ENCODE assay signal across 8 mouse cellular contexts in the genomic region with DNA sequence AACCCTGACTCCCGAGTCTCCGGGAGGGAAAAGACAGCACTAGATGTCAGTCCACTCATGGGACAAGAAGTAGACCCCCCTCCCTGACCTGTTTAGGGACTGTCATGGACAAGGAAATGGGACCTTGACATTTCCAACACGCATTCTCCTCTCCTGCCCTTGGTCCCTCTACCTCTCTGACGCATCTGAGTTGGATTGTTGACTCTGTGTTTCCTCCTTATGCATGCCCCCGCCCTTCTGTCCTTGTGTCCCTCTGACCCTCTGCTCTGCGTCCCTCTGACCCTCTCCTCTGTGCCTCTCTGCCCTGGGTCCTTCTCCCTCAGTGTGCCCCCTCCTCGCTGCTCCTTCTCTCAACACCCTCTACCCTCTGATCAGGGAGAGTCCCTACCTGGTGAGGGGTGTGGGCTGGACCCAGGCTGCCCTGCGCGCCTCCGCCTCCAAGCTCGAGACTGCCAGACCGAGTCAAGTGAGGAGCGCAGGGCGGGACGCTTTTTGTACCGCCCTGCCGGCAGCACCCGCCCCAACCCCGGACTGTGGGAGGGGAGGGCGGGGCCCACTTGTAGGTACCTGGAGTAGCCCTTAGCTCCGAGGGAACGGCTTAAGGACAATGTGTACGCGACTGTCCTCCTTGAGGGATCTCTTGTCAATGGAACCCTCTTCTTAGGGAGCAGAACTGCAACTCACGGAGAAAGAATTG. TPM values are rescaled to one million over a fixed set of nuclear protein-coding genes. Genes with fewer than 3 reads are reported as not detected.
A peak's percentile ranks its signal among the peaks of the same experiment; 100 is the strongest.
DNase-seq lines count a peak whose midpoint lies in the region; ATAC-seq and TF ChIP-seq lines count a peak whose summit lies in the region.

No protein-coding gene starts in this region.

- H3K9ac ChIP-seq in embryonic facial prominence, embryonic 12.5 days, result peak overlapping the region; percentile 3; the same call in 1 of the 2 replicates
- peak overlapping the region; percentile 62 for H3K9ac ChIP-seq in heart, embryonic 14.5 days (ENCODE audit: low read length)
- peak overlapping the region; percentile 51 for H3K9ac ChIP-seq in kidney, postnatal 0 days (ENCODE audit: low read depth, low read length)
- peak overlapping the region; percentile 19 for H3K9ac ChIP-seq in stomach, embryonic 15.5 days

- peak; percentile 31 for DNase-seq in gastrocnemius, adult 18-20 months (ENCODE audit: low spot score)
- DNase-seq in gastrocnemius, adult 8-10 months (ENCODE audit: low spot score in 2 of 2), result no peak
- DNase-seq in kidney, postnatal 0 days (ENCODE audit: low spot score), result peak; percentile 78
- DNase-seq in lung, postnatal 4 days, result peak; percentile 85 to 92
- DNase-seq in T-cell, adult 2 months (ENCODE audit: low spot score), result no peak

- H3K36me3 ChIP-seq in embryonic facial prominence, embryonic 12.5 days, result no peaks in the 10 kb centered on the region
- no peaks in the 10 kb centered on the region for H3K36me3 ChIP-seq in heart, embryonic 14.5 days (ENCODE audit: control insufficient read depth, insufficient read depth, low read length)
- H3K36me3 ChIP-seq in kidney, postnatal 0 days (ENCODE audit: insufficient read depth, low read length), result peaks cover 3% of the 10 kb centered on the region; the same call in 1 of the 2 replicates
- H3K36me3 ChIP-seq in stomach, embryonic 15.5 days, result no peaks in the 10 kb centered on the region

- H3K4me2 ChIP-seq in embryonic facial prominence, embryonic 12.5 days (replicated peaks), result peak overlapping the region; percentile 49
- peak overlapping the region; percentile 80 for H3K4me2 ChIP-seq in heart, embryonic 14.5 days (ENCODE audit: low read length)
- H3K4me2 ChIP-seq in kidney, postnatal 0 days (ENCODE audit: low read length), result peak overlapping the region; percentile 58
- H3K4me2 ChIP-seq in stomach, embryonic 15.5 days, result peak overlapping the region; percentile 70

- peak; percentile 44; the same call in 1 of the 2 replicates for ATAC-seq in embryonic facial prominence, embryonic 12.5 days (ENCODE audit: insufficient number of reproducible peaks, insufficient read depth, low FRiP score, low TSS enrichment)
- peak; percentile 54 for ATAC-seq in heart, embryonic 14.5 days (ENCODE audit: insufficient number of reproducible peaks, insufficient read depth, low FRiP score, low read depth)
- ATAC-seq in kidney, postnatal 0 days (replicated peaks; ENCODE audit: low FRiP score, low read depth), result peak; percentile 79
- peak; percentile 84 for ATAC-seq in stomach, embryonic 15.5 days (ENCODE audit: insufficient read depth, low FRiP score, low read depth)

- peak overlapping the region; percentile 22 for H3K4me3 ChIP-seq in embryonic facial prominence, embryonic 12.5 days
- peak overlapping the region; percentile 38 to 43 for H3K4me3 ChIP-seq in heart, embryonic 14.5 days (ENCODE audit: control insufficient read depth in 1 of 2, insufficient read depth in 1 of 2, low read depth in 1 of 2, low read length in 2 of 2)
- peak overlapping the region; percentile 37 for H3K4me3 ChIP-seq in kidney, postnatal 0 days (replicated peaks; ENCODE audit: low read depth, low read length)
- H3K4me3 ChIP-seq in stomach, embryonic 15.5 days (replicated peaks), result peak overlapping the region; percentile 39

- peaks cover 31% of the 10 kb centered on the region for H3K27me3 ChIP-seq in embryonic facial prominence, embryonic 12.5 days
- no peaks in the 10 kb centered on the region for H3K27me3 ChIP-seq in heart, embryonic 14.5 days (ENCODE audit: control insufficient read depth, insufficient read depth, low read length)
- no peaks in the 10 kb centered on the region for H3K27me3 ChIP-seq in kidney, postnatal 0 days (ENCODE audit: insufficient read depth, low read length)
- peaks cover 5% of the 10 kb centered on the region; the same call in 1 of the 2 replicates for H3K27me3 ChIP-seq in stomach, embryonic 15.5 days (replicated peaks)

- WGBS in embryonic facial prominence, embryonic 12.5 days, result 2% methylated on average over 25 of the region's 25 CpGs
- WGBS in heart, embryonic 14.5 days, result 4% methylated on average over 25 of the region's 25 CpGs
- 2% methylated on average over 25 of the region's 25 CpGs for WGBS in kidney, postnatal 0 days
- whole genome bisulfite sequencing in stomach, embryonic 15.5 days, result 3% methylated on average over 25 of the region's 25 CpGs

- TF ChIP-seq CTCF in kidney, postnatal 0 days (IDR thresholded peaks at IDR 0.05; ENCODE audit: low read depth), result no peak

- H3K9me3 ChIP-seq in embryonic facial prominence, embryonic 12.5 days, result no peaks in the 10 kb centered on the region
- H3K9me3 ChIP-seq in heart, embryonic 14.5 days (ENCODE audit: control insufficient read depth, low read length), result no peaks in the 10 kb centered on the region
- no peaks in the 10 kb centered on the region for H3K9me3 ChIP-seq in kidney, postnatal 0 days (replicated peaks; ENCODE audit: low read length)
- no peaks in the 10 kb centered on the region for H3K9me3 ChIP-seq in stomach, embryonic 15.5 days

- H3K4me1 ChIP-seq in embryonic facial prominence, embryonic 12.5 days, result peaks cover 36% of the 10 kb centered on the region
- H3K4me1 ChIP-seq in heart, embryonic 14.5 days (ENCODE audit: control insufficient read depth in 2 of 2, insufficient read depth in 2 of 2, low read length in 2 of 2), result peaks cover 68 to 74% of the 10 kb centered on the region in 2 experiments
- peaks cover 48% of the 10 kb centered on the region for H3K4me1 ChIP-seq in kidney, postnatal 0 days (replicated peaks; ENCODE audit: insufficient read depth, low read length)
- H3K4me1 ChIP-seq in stomach, embryonic 15.5 days, result peaks cover 46% of the 10 kb centered on the region

- H3K27ac ChIP-seq in embryonic facial prominence, embryonic 12.5 days, result no peak overlapping the region
- peak overlapping the region; percentile 1 to 55 for H3K27ac ChIP-seq in heart, embryonic 14.5 days (replicated peaks in 1 of 2; ENCODE audit: control insufficient read depth in 1 of 2, insufficient read depth in 1 of 2, low read depth in 2 of 2, low read length in 2 of 2)
- peak overlapping the region; percentile 80 for H3K27ac ChIP-seq in kidney, postnatal 0 days
- peak overlapping the region; percentile 80 for H3K27ac ChIP-seq in stomach, embryonic 15.5 days

RNA-seq across cellular contexts. Expression of a gene that starts 0.4 kb away (rescaled TPM):
- total RNA-seq in gastrocnemius, adult 18-20 months (2021), result 10 to 100 TPM; 27.5 to 40.5 TPM
- 10 to 100 TPM; 10.2 to 25.2 (median 13.1) TPM for total RNA-seq in gastrocnemius, adult 8-10 months (2022)
- 11.8 and 12.9 TPM in 2 replicates for polyA plus RNA-seq in embryonic facial prominence, embryonic 12.5 days (2016; fragmentation: Nextera tagmentation; extraction: Ambion mirVana)
- 31.5 and 34.4 TPM in 2 replicates for polyA plus RNA-seq in heart, embryonic 14.5 days (2014; fragmentation: Nextera tagmentation; extraction: Ambion mirVana)
- polyA plus RNA-seq in kidney, postnatal 0 days (2015; fragmentation: Nextera tagmentation; extraction: Ambion mirVana), result 123 and 127 TPM in 2 replicates
- polyA plus RNA-seq in stomach, embryonic 15.5 days (2015; fragmentation: Nextera tagmentation; extraction: Ambion mirVana), result 63.1 and 64.4 TPM in 2 replicates

RNA-seq across cellular contexts. Expression of a gene that starts 35.3 kb away (rescaled TPM):
- total RNA-seq in gastrocnemius, adult 18-20 months (2021), result not detected
- total RNA-seq in gastrocnemius, adult 8-10 months (2022), result under 1 TPM in 1 of 4 experiments, not detected in 3; 0.22 TPM
- polyA plus RNA-seq in embryonic facial prominence, embryonic 12.5 days (2016; fragmentation: Nextera tagmentation; extraction: Ambion mirVana), result 0.27 and 0.32 TPM in 2 replicates
- 0.15 TPM in 1 of 2 replicates, not detected in the other for polyA plus RNA-seq in heart, embryonic 14.5 days (2014; fragmentation: Nextera tagmentation; extraction: Ambion mirVana)
- 0.36 and 0.46 TPM in 2 replicates for polyA plus RNA-seq in kidney, postnatal 0 days (2015; fragmentation: Nextera tagmentation; extraction: Ambion mirVana)
- polyA plus RNA-seq in stomach, embryonic 15.5 days (2015; fragmentation: Nextera tagmentation; extraction: Ambion mirVana), result 0.23 and 0.42 TPM in 2 replicates

RNA-seq across cellular contexts. Expression of a gene that starts 47.7 kb away (rescaled TPM):
- total RNA-seq in gastrocnemius, adult 18-20 months (2021), result not detected
- not detected for total RNA-seq in gastrocnemius, adult 8-10 months (2022)
- polyA plus RNA-seq in embryonic facial prominence, embryonic 12.5 days (2016; fragmentation: Nextera tagmentation; extraction: Ambion mirVana), result not detected in 2 replicates
- not detected in 2 replicates for polyA plus RNA-seq in heart, embryonic 14.5 days (2014; fragmentation: Nextera tagmentation; extraction: Ambion mirVana)
- polyA plus RNA-seq in kidney, postnatal 0 days (2015; fragmentation: Nextera tagmentation; extraction: Ambion mirVana), result 14.3 and 15.9 TPM in 2 replicates
- not detected in 2 replicates for polyA plus RNA-seq in stomach, embryonic 15.5 days (2015; fragmentation: Nextera tagmentation; extraction: Ambion mirVana)

Comparison
In these comparisons a context has a peak if more than half of its experiments do, and no peak if none do; other contexts are left out.
1. DNase-seq: peak in gastrocnemius, adult 18-20 months (single experiment), kidney, postnatal 0 days (single experiment) and lung, postnatal 4 days (2 of 2); none in gastrocnemius, adult 8-10 months (0 of 2) and T-cell, adult 2 months (single experiment).
2. H3K9ac ChIP-seq: peak in every context shown above with its lines; median percentile 62 in heart, embryonic 14.5 days; 51 in kidney, postnatal 0 days; 19 in stomach, embryonic 15.5 days; 3 in embryonic facial prominence, embryonic 12.5 days.
3. RNA of a gene that starts 47.7 kb away (polyA plus RNA-seq): 14.3 to 15.9 TPM in kidney, postnatal 0 days; not detected in embryonic facial prominence, embryonic 12.5 days, not detected in heart, embryonic 14.5 days and not detected in stomach, embryonic 15.5 days; every median in the first group is over 10 times any median in the second.
4. Peak in every context shown above with its lines, with median percentiles within 50 percentile points of each other: ATAC-seq, H3K4me2 ChIP-seq and H3K4me3 ChIP-seq.